Mouse (Mus musculus) kidney, adult 2 months (tissue): Measurements from ENCODE around the gene Rras.

ENCODE experiments used
- CTCF ChIP-seq: fragments of 200-500 bp; conservative IDR thresholded peaks from 2 replicates; pipeline ENCODE4 v1.5.1; 2011; ENCODE audit warnings: low read depth, mild to moderate bottlenecking, control low read depth, low read length, moderate library complexity, mixed read lengths; ENCODE audit not compliant: insufficient read depth, insufficient read length
- POLR2A ChIP-seq: fragments of 200-500 bp; IDR thresholded peaks from one replicate; pipeline ENCODE4 v1.6.1; 2011; ENCODE audit warnings: low read depth, low read length, control low read depth

- TF ChIP-seq CTCF = no peak
- TF ChIP-seq POLR2A = no peak
Measured at GRCm38 (mm10) chr7:44997940-44998428, 19.8 kb upstream of the Rras start.
